Mouse (Mus musculus): ENCODE measurements around the gene Rab4a.
A peak's percentile ranks its signal among the peaks of the same experiment; 100 is the strongest.
"Not testable (repeated sequence)": the region's sequence is repeated elsewhere in the genome, so short reads cannot be mapped to it uniquely, and the experiment has no call there.

Rab4a gene

GRCm38 (mm10) chr8:123788416-123789170 is 17.2 kb upstream of the Rab4a start:
- DNase-seq (ENCODE audit: inconsistent ontology term) = no peak

GRCm38 (mm10) chr8:123789461-123789860 is 16.3 kb upstream of the Rab4a start:
- DNase-seq (ENCODE audit: inconsistent ontology term) = no peak

- peak; percentile 72 for DNase-seq (ENCODE audit: inconsistent ontology term)
Measured at GRCm38 (mm10) chr8:123789970-123790369, 15.8 kb upstream of the Rab4a start.

- DNase-seq (ENCODE audit: inconsistent ontology term) = peak; percentile 39
Measured at GRCm38 (mm10) chr8:123791101-123791844, 14.5 kb upstream of the Rab4a start.

GRCm38 (mm10) chr8:123791845-123792225 is 13.9 kb upstream of the Rab4a start:
- no peak for DNase-seq (ENCODE audit: inconsistent ontology term)

- DNase-seq (ENCODE audit: inconsistent ontology term) = no peak
Measured at GRCm38 (mm10) chr8:123793900-123794299, 11.9 kb upstream of the Rab4a start.

- no peak for DNase-seq (ENCODE audit: inconsistent ontology term)
Measured at GRCm38 (mm10) chr8:123794766-123795165, 11.0 kb upstream of the Rab4a start.

- no peak for DNase-seq (ENCODE audit: inconsistent ontology term)
Measured at GRCm38 (mm10) chr8:123796758-123797157, 9.0 kb upstream of the Rab4a start.

GRCm38 (mm10) chr8:123797928-123798327 is 7.9 kb upstream of the Rab4a start:
- DNase-seq (ENCODE audit: inconsistent ontology term) = no peak

GRCm38 (mm10) chr8:123799434-123799833 is 6.4 kb upstream of the Rab4a start:
- DNase-seq (ENCODE audit: inconsistent ontology term) = no peak

- no peak for DNase-seq (ENCODE audit: inconsistent ontology term)
Measured at GRCm38 (mm10) chr8:123799885-123800284, 5.9 kb upstream of the Rab4a start.

GRCm38 (mm10) chr8:123800867-123801266 is 4.9 kb upstream of the Rab4a start:
- DNase-seq (ENCODE audit: inconsistent ontology term) = no peak

- DNase-seq (ENCODE audit: inconsistent ontology term) = no peak
Measured at GRCm38 (mm10) chr8:123801538-123801937, 4.2 kb upstream of the Rab4a start.

GRCm38 (mm10) chr8:123803639-123804038 is 2.1 kb upstream of the Rab4a start:
- no peak for DNase-seq (ENCODE audit: inconsistent ontology term)

- DNase-seq (ENCODE audit: inconsistent ontology term) = no peak
Measured at GRCm38 (mm10) chr8:123804586-123804985, 1.2 kb upstream of the Rab4a start.

- DNase-seq (ENCODE audit: inconsistent ontology term) = no peak
Measured at GRCm38 (mm10) chr8:123805209-123805717, 522 bp upstream of the Rab4a start.

- DNase-seq (ENCODE audit: inconsistent ontology term) = no peak
Measured at GRCm38 (mm10) chr8:123806374-123806935, 670 bp downstream of the Rab4a start.

- DNase-seq (ENCODE audit: inconsistent ontology term) = no peak
Measured at GRCm38 (mm10) chr8:123807024-123807431, 1.2 kb downstream of the Rab4a start.

- no peak for DNase-seq (ENCODE audit: inconsistent ontology term)
Measured at GRCm38 (mm10) chr8:123807852-123808573, 2.2 kb downstream of the Rab4a start.

GRCm38 (mm10) chr8:123808671-123809070 is 2.9 kb downstream of the Rab4a start:
- no peak for DNase-seq (ENCODE audit: inconsistent ontology term)

GRCm38 (mm10) chr8:123809342-123809741 is 3.6 kb downstream of the Rab4a start:
- DNase-seq (ENCODE audit: inconsistent ontology term) = not testable (repeated sequence)

GRCm38 (mm10) chr8:123812227-123812626 is 6.4 kb downstream of the Rab4a start:
- DNase-seq (ENCODE audit: inconsistent ontology term) = no peak

All from Muller cell, postnatal 12 days (primary cell).